Mouse (Mus musculus) embryonic facial prominence, embryonic 14.5 days (tissue): ENCODE measurements at regions not wholly inside any gene's neighbourhood (a gene's known extent, or its start where the extent isn't known, plus 50 kb on each side); places are given as distances from the start of the nearest gene placed in this dataset.

Source experiments
- ATAC-seq: fragments of 200-750 bp; cut with Nextera tagmentation; 2 replicates; pipeline ENCODE4 v1.8.0; 2017; ENCODE audit warnings: low read depth, moderate number of reproducible peaks, moderate TSS enrichment
- DNase-seq: peaks from one replicate; pipeline ENCODE4 v3.0.0-alpha.2; 2015; ENCODE audit warnings: low spot score
- H3K27ac ChIP-seq: fragments of 300-500 bp; sonication (generic); replicated peaks from 2 replicates; pipeline ENCODE4 v1.5.1; 2014; ENCODE audit warnings: low read depth, mild to moderate bottlenecking, low read length, moderate library complexity
- H3K27me3 ChIP-seq: fragments of 300-500 bp; sonication (generic); replicated peaks from 2 replicates; pipeline ENCODE4 v1.6.1; 2014; ENCODE audit warnings: low read length; ENCODE audit not compliant: control insufficient read depth, insufficient read depth
- H3K36me3 ChIP-seq: fragments of 300-500 bp; sonication (generic); 2 replicates; pipeline ENCODE4 v1.6.1; 2014; ENCODE audit warnings: low read length, mixed read lengths; ENCODE audit not compliant: control insufficient read depth, insufficient read depth
- H3K4me1 ChIP-seq: fragments of 300-500 bp; sonication (generic); 2 replicates; pipeline ENCODE4 v1.6.1; 2014; ENCODE audit warnings: antibody characterized with exemption, low read length; ENCODE audit not compliant: control insufficient read depth, insufficient read depth
- H3K4me2 ChIP-seq: fragments of 300-500 bp; sonication (generic); 2 replicates; pipeline ENCODE4 v1.6.1; 2014; ENCODE audit warnings: low read depth, mild to moderate bottlenecking, low read length, moderate library complexity, mixed read lengths
- H3K4me3 ChIP-seq: fragments of 300-500 bp; sonication (generic); 2 replicates; pipeline ENCODE4 v1.5.1; 2014; ENCODE audit warnings: low read depth, mild to moderate bottlenecking, low read length
- H3K9ac ChIP-seq: fragments of 300-500 bp; sonication (generic); 2 replicates; pipeline ENCODE4 v1.6.1; 2014; ENCODE audit warnings: low read depth, mild to moderate bottlenecking, low read length, moderate library complexity, mixed read lengths
- H3K9me3 ChIP-seq: fragments of 300-500 bp; sonication (generic); 2 replicates; pipeline ENCODE4 v1.6.1; 2016; ENCODE audit warnings: low read length; ENCODE audit not compliant: control insufficient read depth
- WGBS: fragments of 180-500 bp; shearing (Covaris S2); extraction: QIAGEN DNeasy Blood & Tissue Kit; methylation state at CpG from one replicate; pipeline ENCODE4 v1.1.7; 2014; 5-methylcytosine and 5-hydroxymethylcytosine counted together

DNA sequence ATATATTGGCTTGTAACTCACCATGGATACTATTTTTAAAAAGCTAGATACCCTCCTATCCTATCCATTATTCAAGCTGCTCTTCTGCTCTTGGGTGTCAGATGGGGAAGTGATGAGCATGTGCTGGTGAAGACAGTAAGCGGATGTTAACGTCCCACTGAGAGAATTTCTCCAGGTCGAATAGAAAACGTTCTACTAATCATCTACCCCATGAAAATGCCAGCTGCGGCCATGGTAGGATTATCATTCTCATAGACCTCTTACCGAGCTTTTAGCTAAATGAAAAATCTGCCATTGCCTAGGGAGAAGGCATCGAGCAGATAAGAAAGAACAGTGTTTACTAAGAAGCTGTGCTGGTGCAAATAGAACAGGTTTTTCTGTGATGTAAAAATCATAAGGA lies 1685.6 kb upstream of the Zeb2 start:
- Histone ChIP-seq H3K27me3 (no peaks in the 10 kb centered on the region), H3K4me3 (no peak overlapping the region), H3K27ac (no peak overlapping the region), H3K4me2 (no peak overlapping the region), H3K9ac (no peak overlapping the region), H3K4me1 (no peaks in the 10 kb centered on the region), H3K36me3 (no peaks in the 10 kb centered on the region), H3K9me3 (no peaks in the 10 kb centered on the region)
- ATAC-seq (no peak), DNase-seq (peak; percentile 1)
- 50% methylated on average over 7 of the region's 7 CpGs for WGBS
